Mouse (Mus musculus) intestine, postnatal 0 days (tissue): Measurements from ENCODE around the gene Ctnna2. TPM values are rescaled to one million over a fixed set of nuclear protein-coding genes. Genes with fewer than 3 reads are reported as not detected.

Source experiments
- ATAC-seq: fragments of 200-750 bp; cut with Nextera tagmentation; 2 replicates; pipeline ENCODE4 v1.8.0; 2017; ENCODE audit warnings: mild to moderate bottlenecking, moderate TSS enrichment, moderate library complexity
- H3K27ac ChIP-seq: fragments of 300-500 bp; sonication (generic); 2 replicates; pipeline ENCODE4 v1.5.1; 2014; ENCODE audit warnings: mild to moderate bottlenecking, low read depth, low read length, moderate library complexity
- H3K27me3 ChIP-seq: fragments of 300-500 bp; sonication (generic); replicated peaks from 2 replicates; pipeline ENCODE4 v1.6.1; 2014; ENCODE audit warnings: low read length, mixed read lengths; ENCODE audit not compliant: control insufficient read depth, insufficient read depth
- H3K36me3 ChIP-seq: fragments of 300-500 bp; sonication (generic); 2 replicates; pipeline ENCODE4 v1.6.1; 2014; ENCODE audit warnings: mild to moderate bottlenecking, moderate library complexity; ENCODE audit not compliant: control insufficient read depth, insufficient read depth
- H3K4me1 ChIP-seq: fragments of 300-500 bp; sonication (generic); replicated peaks from 2 replicates; pipeline ENCODE4 v1.6.1; 2014; ENCODE audit warnings: antibody characterized with exemption, low read length, mixed read lengths; ENCODE audit not compliant: control insufficient read depth, insufficient read depth
- H3K4me2 ChIP-seq: fragments of 300-500 bp; sonication (generic); replicated peaks from 2 replicates; pipeline ENCODE4 v1.6.1; 2014; ENCODE audit warnings: low read depth, mild to moderate bottlenecking, moderate library complexity
- H3K4me3 ChIP-seq: fragments of 300-500 bp; sonication (generic); 2 replicates; pipeline ENCODE4 v1.5.1; 2014; ENCODE audit warnings: low read depth, low read length
- H3K9ac ChIP-seq: fragments of 300-500 bp; sonication (generic); 2 replicates; pipeline ENCODE4 v1.6.1; 2014; ENCODE audit warnings: mild to moderate bottlenecking, low read depth, low read length
- H3K9me3 ChIP-seq: fragments of 300-500 bp; sonication (generic); 2 replicates; pipeline ENCODE4 v1.6.1; 2016; ENCODE audit warnings: mixed run types; ENCODE audit not compliant: control insufficient read depth
- CTCF ChIP-seq: sonication (generic); IDR thresholded peaks from 2 replicates; pipeline ENCODE4 v1.5.1; 2016; ENCODE audit warnings: low read depth, mild to moderate bottlenecking, control low read depth, antibody characterized with exemption, moderate library complexity
- WGBS: fragments of 180-500 bp; shearing (Covaris S2); extraction: QIAGEN DNeasy Blood & Tissue Kit; methylation state at CpG from one replicate; pipeline ENCODE4 v1.1.7; 2014; 5-methylcytosine and 5-hydroxymethylcytosine counted together
- polyA plus RNA-seq: library from polyadenylated mRNA; unstranded; fragments of >200 nt; fragmentation: Nextera tagmentation; extraction: Ambion mirVana; gene quantifications from 2 replicates; pipeline ENCODE4 v1.2.1, GENCODE M21; 2015

Gene Ctnna2
- polyA plus RNA-seq, 1 experiment from 2014 or later = 2.3 TPM

DNA sequence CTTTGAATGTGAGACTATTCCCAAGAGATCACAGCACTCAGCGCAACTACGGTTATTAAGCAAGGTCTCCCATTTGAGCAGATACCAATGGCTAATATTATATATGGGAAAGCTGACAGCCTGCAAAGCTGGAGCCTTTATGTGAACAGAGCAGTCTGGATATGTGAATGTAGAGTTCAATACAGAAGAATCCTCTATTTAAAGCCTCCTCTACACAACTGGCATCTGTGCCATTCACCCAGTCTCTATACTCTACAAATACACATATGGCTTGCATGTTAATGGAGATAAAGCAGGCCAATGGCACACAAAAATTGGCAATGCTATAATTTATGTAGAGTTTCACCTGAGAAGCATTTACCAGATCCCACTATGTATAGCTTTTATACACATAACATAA, 608.4 kb downstream of the Ctnna2 start:
- H3K9ac ChIP-seq = no peak overlapping the region
- no peaks in the 10 kb centered on the region for H3K36me3 ChIP-seq
- no peak for TF ChIP-seq CTCF
- no peaks in the 10 kb centered on the region for H3K4me1 ChIP-seq
- H3K9me3 ChIP-seq = no peaks in the 10 kb centered on the region
- H3K27me3 ChIP-seq = no peaks in the 10 kb centered on the region
- H3K4me3 ChIP-seq = no peak overlapping the region
- no peak overlapping the region for H3K27ac ChIP-seq
- H3K4me2 ChIP-seq = no peak overlapping the region
- WGBS = 96% methylated on average over 2 of the region's 2 CpGs
- no peak for ATAC-seq

DNA sequence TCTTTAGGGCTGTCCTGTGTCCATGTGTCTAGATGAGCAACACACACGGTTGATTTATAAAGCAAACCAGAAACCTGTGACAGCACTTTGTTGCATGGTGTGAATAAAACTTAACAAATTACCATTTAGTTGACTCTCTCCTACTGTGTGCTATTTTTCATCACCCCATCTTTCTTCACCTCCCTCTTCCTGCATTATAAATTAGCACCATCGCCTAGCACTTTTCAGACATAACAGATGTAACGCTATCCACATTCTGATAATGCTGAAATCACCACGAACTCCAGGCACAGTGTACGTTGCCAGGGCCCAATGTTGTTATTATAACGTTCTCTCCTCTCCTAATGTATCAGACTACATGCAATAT, 621.0 kb downstream of the Ctnna2 start:
- no peaks in the 10 kb centered on the region for H3K27me3 ChIP-seq
- 73% methylated on average over 6 of the region's 6 CpGs for WGBS
- no peak for ATAC-seq

DNA sequence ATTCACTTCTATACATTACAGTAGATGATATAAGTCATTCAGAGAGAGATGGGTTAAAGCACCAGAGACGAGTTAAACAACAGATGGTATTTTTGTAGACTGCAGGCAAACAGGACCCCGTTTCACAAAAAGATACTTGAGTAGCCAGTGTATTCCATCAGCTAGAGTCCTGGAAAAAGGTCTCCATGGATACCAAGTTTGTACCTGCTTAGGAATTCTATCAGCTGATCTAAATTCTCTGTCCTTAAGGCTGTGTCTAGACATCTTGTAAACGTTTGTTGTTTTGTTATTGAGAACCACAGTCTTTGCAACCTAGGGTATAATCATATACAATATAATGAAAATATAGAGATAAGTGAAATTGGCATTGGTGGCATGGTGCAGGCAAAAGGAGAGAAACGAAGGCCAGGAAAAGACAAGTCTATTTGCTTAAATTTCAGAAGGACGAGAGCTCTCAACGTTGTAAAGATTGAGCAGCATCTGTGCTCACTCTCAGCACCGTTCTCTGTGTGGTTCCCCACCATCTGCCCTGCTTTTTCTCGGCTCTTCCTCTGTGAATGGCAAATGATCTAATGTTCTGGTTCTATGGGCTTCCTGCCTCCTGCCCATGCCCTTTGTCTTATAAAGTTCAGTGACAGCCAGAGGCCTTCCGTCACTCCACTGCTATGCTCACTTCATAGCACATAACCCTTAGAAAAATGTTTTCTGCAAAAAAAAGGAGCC, 621.6 kb downstream of the Ctnna2 start:
- no peaks in the 10 kb centered on the region for H3K9me3 ChIP-seq
- WGBS = 71% methylated on average over 9 of the region's 9 CpGs
- H3K4me2 ChIP-seq = no peak overlapping the region
- H3K27ac ChIP-seq = no peak overlapping the region
- H3K9ac ChIP-seq = no peak overlapping the region
- no peak for ATAC-seq
- no peak for TF ChIP-seq CTCF
- H3K27me3 ChIP-seq = no peaks in the 10 kb centered on the region
- H3K4me1 ChIP-seq = no peaks in the 10 kb centered on the region
- no peak overlapping the region for H3K4me3 ChIP-seq
- H3K36me3 ChIP-seq = no peaks in the 10 kb centered on the region

More for the DNA sequence above, 621.0 kb downstream of the Ctnna2 start:
- H3K36me3 ChIP-seq = no peaks in the 10 kb centered on the region
- no peak overlapping the region for H3K4me3 ChIP-seq
- no peaks in the 10 kb centered on the region for H3K4me1 ChIP-seq
- H3K9me3 ChIP-seq = no peaks in the 10 kb centered on the region
- no peak overlapping the region for H3K9ac ChIP-seq
- no peak for TF ChIP-seq CTCF
- H3K4me2 ChIP-seq = no peak overlapping the region
- no peak overlapping the region for H3K27ac ChIP-seq

DNA sequence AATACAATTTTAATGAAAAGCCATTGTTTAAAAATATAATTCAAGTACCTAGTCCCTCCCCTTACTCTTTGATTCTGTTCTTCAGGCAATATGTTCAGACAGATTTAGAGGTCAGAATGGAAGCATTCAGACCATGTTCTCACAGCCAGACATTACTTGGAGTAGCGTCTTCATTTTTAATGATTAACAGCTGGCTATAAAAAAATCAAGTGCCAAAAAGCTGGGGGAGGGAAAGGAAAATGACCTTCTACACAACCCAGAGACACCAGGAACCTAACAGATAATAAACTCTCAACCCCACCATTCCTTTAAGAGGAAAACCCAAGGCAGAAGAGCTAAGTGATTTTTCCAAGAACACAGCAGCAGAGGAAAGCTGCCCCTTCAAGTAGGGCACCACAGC, 624.7 kb downstream of the Ctnna2 start:
- no peak overlapping the region for H3K4me3 ChIP-seq
- H3K4me2 ChIP-seq = no peak overlapping the region
- WGBS = 19% methylated on average over 1 of the region's 1 CpGs
- no peaks in the 10 kb centered on the region for H3K4me1 ChIP-seq
- no peak for TF ChIP-seq CTCF
- ATAC-seq = no peak
- no peak overlapping the region for H3K9ac ChIP-seq
- H3K36me3 ChIP-seq = no peaks in the 10 kb centered on the region
- H3K27me3 ChIP-seq = no peaks in the 10 kb centered on the region
- H3K9me3 ChIP-seq = no peaks in the 10 kb centered on the region
- H3K27ac ChIP-seq = no peak overlapping the region

DNA sequence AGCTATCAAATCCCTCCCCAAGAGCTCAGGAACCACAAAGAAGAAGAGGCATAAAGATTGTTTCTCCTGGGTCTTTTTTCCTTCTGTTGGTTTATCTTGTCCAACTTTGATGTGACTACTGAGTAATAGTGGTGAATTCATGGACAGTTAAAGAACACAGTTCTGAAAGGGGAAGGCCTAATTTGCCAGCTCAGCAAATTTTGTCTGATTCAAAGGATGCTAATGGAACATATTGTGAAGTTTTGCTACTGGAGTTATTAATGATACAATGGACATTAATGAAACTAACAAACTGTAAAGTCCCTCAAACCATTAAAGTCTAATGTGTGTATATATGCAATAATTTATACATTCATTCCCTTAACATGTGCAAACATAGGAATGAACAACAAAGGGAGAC, 635.7 kb downstream of the Ctnna2 start:
- TF ChIP-seq CTCF = no peak
- Histone ChIP-seq H3K4me3 (no peak overlapping the region), H3K9ac (no peak overlapping the region), H3K27ac (no peak overlapping the region), H3K4me2 (no peak overlapping the region), H3K36me3 (no peaks in the 10 kb centered on the region), H3K9me3 (no peaks in the 10 kb centered on the region), H3K27me3 (no peaks in the 10 kb centered on the region), H3K4me1 (no peaks in the 10 kb centered on the region)
- no peak for ATAC-seq

DNA sequence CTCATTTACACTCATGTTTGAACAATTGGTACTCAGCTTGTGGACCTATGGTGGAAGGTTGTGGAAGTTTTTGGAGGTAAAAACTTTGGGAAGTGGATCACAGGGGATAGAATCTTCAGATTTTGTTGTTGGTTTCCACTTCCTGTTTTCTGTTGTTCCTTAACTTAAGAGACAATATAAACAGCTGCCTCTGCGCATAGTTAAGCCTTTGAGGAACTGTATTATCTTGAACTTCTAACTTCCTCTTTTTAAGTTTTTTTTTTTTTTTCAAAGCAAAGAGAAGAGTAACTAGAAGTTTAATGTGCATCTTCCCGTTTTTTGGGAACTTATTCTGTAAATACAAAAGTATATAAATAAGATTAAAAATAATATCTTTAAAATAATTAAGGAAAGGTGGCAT, 644.0 kb downstream of the Ctnna2 start:
- H3K9ac ChIP-seq = no peak overlapping the region
- H3K36me3 ChIP-seq = no peaks in the 10 kb centered on the region
- no peaks in the 10 kb centered on the region for H3K27me3 ChIP-seq
- TF ChIP-seq CTCF = no peak
- H3K4me2 ChIP-seq = no peak overlapping the region
- no peak overlapping the region for H3K4me3 ChIP-seq
- H3K4me1 ChIP-seq = no peaks in the 10 kb centered on the region
- no peak for ATAC-seq
- H3K27ac ChIP-seq = no peak overlapping the region
- H3K9me3 ChIP-seq = no peaks in the 10 kb centered on the region
- 80% methylated on average over 2 of the region's 2 CpGs for WGBS

DNA sequence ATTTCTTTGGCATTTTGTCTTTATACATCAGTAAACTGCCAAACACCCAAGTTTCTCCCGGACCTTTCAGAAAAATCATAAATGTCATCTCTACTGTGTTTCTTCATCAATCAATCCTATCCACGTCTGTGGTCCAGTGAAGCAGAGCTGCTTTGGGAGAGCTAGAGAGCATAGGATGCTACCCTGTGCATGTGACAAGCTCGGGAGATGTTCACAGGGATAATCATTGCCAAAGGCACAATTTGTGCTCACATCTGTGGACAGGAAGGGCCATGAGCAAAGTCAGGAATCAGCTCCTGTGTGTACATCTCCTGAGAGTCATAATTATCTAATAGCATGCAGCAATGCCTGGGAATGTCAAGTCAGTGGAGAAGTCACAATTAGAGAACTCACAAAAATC, 654.8 kb downstream of the Ctnna2 start:
- Histone ChIP-seq H3K4me3 (no peak overlapping the region), H3K27ac (no peak overlapping the region), H3K9ac (no peak overlapping the region), H3K4me2 (no peak overlapping the region), H3K9me3 (no peaks in the 10 kb centered on the region), H3K4me1 (no peaks in the 10 kb centered on the region), H3K36me3 (no peaks in the 10 kb centered on the region), H3K27me3 (no peaks in the 10 kb centered on the region)
- no peak for TF ChIP-seq CTCF
- WGBS = 68% methylated on average over 3 of the region's 3 CpGs
- ATAC-seq = no peak
